Mouse (Mus musculus): ENCODE measurements around the gene Cdh7.
A peak's percentile ranks its signal among the peaks of the same experiment; 100 is the strongest.

DNA sequence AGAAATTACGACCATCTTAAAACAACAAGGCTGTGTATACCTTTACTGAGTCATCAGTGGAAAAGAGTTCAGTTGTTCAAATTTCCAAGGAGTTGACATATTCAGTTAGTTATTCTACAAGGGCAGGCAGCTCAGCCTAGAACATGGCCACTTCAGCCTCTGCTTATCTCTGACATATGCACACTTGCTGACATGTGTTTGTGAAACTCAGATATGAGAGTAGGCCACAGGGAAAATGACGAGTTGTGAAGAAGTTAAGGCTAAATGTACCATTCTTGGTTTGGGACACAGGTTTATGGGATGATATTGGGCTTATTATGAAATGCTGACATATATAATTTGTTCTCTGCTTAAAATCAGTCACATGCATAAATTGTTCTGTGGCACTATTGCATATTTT lies 7.3 kb downstream of the Cdh7 start:
- no peak for TF ChIP-seq MAZ (IDR thresholded peaks at IDR 0.05; ENCODE audit: low read depth, low read length)
- no peak for TF ChIP-seq CTCF (IDR thresholded peaks at IDR 0.05 in 2 of 3, conservative IDR thresholded peaks at IDR 0.05 in 1 of 3; ENCODE audit: control insufficient read depth in 1 of 3, insufficient read depth in 1 of 3, low read depth in 2 of 3, low read length in 3 of 3, poor library complexity in 1 of 3, severe bottlenecking in 1 of 3)
- 0 out of 2 replicates have a peak, but pooled peaks have one; percentile 18 for TF ChIP-seq MAFK (IDR thresholded peaks at IDR 0.05; ENCODE audit: borderline replicate concordance, low read depth, low read length)

Measured in MEL (cell line).